Mouse (Mus musculus) embryo, embryonic 10 days (tissue): Measurements from ENCODE around the gene Bco2.
A peak's percentile ranks its signal among the peaks of the same experiment; 100 is the strongest.

Experiments used
- DNase-seq: peaks from one replicate; pipeline ENCODE4 v3.0.0-alpha.2; 2015; ENCODE audit warnings: low spot score

The Bco2 gene

GRCm38 (mm10) chr9:50515462-50515861, 39.5 kb downstream of the Bco2 start:
- DNase-seq, result no peak

- no peak for DNase-seq
Observed at GRCm38 (mm10) chr9:50507570-50507969, 47.4 kb downstream of the Bco2 start.

- no peak for DNase-seq
Observed at GRCm38 (mm10) chr9:50505405-50505804, 49.6 kb downstream of the Bco2 start.

GRCm38 (mm10) chr9:50502949-50503348, 52.0 kb downstream of the Bco2 start:
- no peak for DNase-seq

GRCm38 (mm10) chr9:50500974-50501501, 53.9 kb downstream of the Bco2 start:
- peak; percentile 86 for DNase-seq

- DNase-seq, result no peak
Observed at GRCm38 (mm10) chr9:50500467-50500973, 54.5 kb downstream of the Bco2 start.

- DNase-seq, result no peak
Observed at GRCm38 (mm10) chr9:50499781-50500180, 55.2 kb downstream of the Bco2 start.

- no peak for DNase-seq
Observed at GRCm38 (mm10) chr9:50498815-50499214, 56.2 kb downstream of the Bco2 start.

- DNase-seq, result no peak
Observed at GRCm38 (mm10) chr9:50497536-50497935, 57.4 kb downstream of the Bco2 start.

GRCm38 (mm10) chr9:50497076-50497475, 57.9 kb downstream of the Bco2 start:
- no peak for DNase-seq

- no peak for DNase-seq
Observed at GRCm38 (mm10) chr9:50496546-50496945, 58.4 kb downstream of the Bco2 start.

- DNase-seq, result no peak
Observed at GRCm38 (mm10) chr9:50496151-50496505, 58.9 kb downstream of the Bco2 start.

GRCm38 (mm10) chr9:50495405-50496150, 59.4 kb downstream of the Bco2 start:
- peak; percentile 33 for DNase-seq

- no peak for DNase-seq
Observed at GRCm38 (mm10) chr9:50494311-50494710, 60.7 kb downstream of the Bco2 start, which contains the start of gene Plet1. Gene Plet1 (plus strand): TSS chr9:50494525.

GRCm38 (mm10) chr9:50493777-50494176, 61.2 kb downstream of the Bco2 start:
- DNase-seq, result no peak

GRCm38 (mm10) chr9:50491531-50492045, 63.4 kb downstream of the Bco2 start:
- no peak for DNase-seq

GRCm38 (mm10) chr9:50490836-50491235, 64.1 kb downstream of the Bco2 start:
- DNase-seq, result no peak

- peak; percentile 64 for DNase-seq
Observed at GRCm38 (mm10) chr9:50485521-50485920, 69.5 kb downstream of the Bco2 start.
